19 mouse cellular contexts compared by ENCODE assay signal in the genomic region with DNA sequence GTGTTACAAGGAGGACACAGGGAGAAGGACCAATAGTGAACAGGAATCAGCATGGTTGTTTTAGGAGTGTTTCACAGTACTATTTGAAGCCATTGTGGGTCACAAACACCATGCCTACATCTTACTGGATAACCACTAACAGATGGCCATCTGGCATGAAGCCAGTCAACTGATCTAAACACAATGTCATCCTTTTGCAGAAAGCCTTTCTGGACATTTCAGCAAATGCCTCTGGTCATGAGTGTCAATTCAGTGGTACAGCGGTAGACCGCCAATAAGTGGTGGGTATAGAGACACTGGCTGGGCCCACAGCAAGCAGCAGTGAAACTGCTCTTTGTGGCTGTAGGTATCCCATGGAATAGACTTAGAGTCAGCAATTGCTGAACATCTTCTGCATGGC.
A peak's percentile ranks its signal among the peaks of the same experiment; 100 is the strongest.
DNase-seq lines count a peak whose midpoint lies in the region; ATAC-seq and TF ChIP-seq lines count a peak whose summit lies in the region.
"Had no signal": no experiment of that assay in that cellular context is flagged by ENCODE, and none has a peak within 500 bp of the region (broad histone marks: within the 10 kb centered on the region; RNA-seq: fewer than 3 reads in every experiment).

No protein-coding gene starts in this region.

- H3K27ac ChIP-seq in cerebellum, adult 2 months (ENCODE audit: insufficient read depth, low read length): no peak overlapping the region
- H3K27ac ChIP-seq in limb, embryonic 14.5 days (replicated peaks; ENCODE audit: low read depth, low read length): no peak overlapping the region
- no peak overlapping the region for H3K27ac ChIP-seq in limb, embryonic 10.5 days
- H3K27ac ChIP-seq: forebrain, embryonic 12.5 days; heart, embryonic 13.5 days; hindbrain, embryonic 15.5 days; neural tube, embryonic 12.5 days had no signal

- DNase-seq in cerebellum, adult 2 months: peak; percentile 11 to 33
- DNase-seq in cerebellum, adult 11-12 months: no peak
- peak; percentile 34 for DNase-seq in limb, embryonic 14.5 days (ENCODE audit: low spot score)
- DNase-seq in limb, embryonic 10.5 days (ENCODE audit: low spot score): no peak
- DNase-seq in Muller cell, postnatal 12 days (ENCODE audit: inconsistent ontology term): peak; percentile 47
- DNase-seq in cerebellum, postnatal 10 days: peak; percentile 56 to 57
- DNase-seq in right cerebral cortex, postnatal 25 days: no peak
- DNase-seq: adrenal gland, postnatal 14 days; heart, postnatal 36 days; kidney, adult 18-20 months; kidney, postnatal 36 days; layer of hippocampus, adult 9-11 months; lung, adult 2 months; right cerebral cortex, postnatal 14 days; thymus, postnatal 25 days had no signal

- no peaks in the 10 kb centered on the region for H3K4me1 ChIP-seq in cerebellum, adult 2 months (ENCODE audit: control insufficient read depth, insufficient read depth, low read length)
- H3K4me1 ChIP-seq in limb, embryonic 14.5 days (ENCODE audit: control insufficient read depth, insufficient read depth, low read length): no peaks in the 10 kb centered on the region
- H3K4me1 ChIP-seq in limb, embryonic 10.5 days: peaks cover 16% of the 10 kb centered on the region
- H3K4me1 ChIP-seq: forebrain, embryonic 12.5 days; heart, embryonic 13.5 days; hindbrain, embryonic 15.5 days; neural tube, embryonic 12.5 days had no signal

- H3K4me2 ChIP-seq in limb, embryonic 14.5 days (replicated peaks; ENCODE audit: low read depth, low read length, severe bottlenecking): no peak overlapping the region
- H3K4me2 ChIP-seq: forebrain, embryonic 12.5 days; heart, embryonic 13.5 days; hindbrain, embryonic 15.5 days; neural tube, embryonic 12.5 days had no signal

- no peak overlapping the region for H3K4me3 ChIP-seq in cerebellum, adult 2 months (replicated peaks; ENCODE audit: insufficient read depth, low read depth, low read length)
- H3K4me3 ChIP-seq in limb, embryonic 14.5 days (replicated peaks; ENCODE audit: low read length): no peak overlapping the region
- no peak overlapping the region for H3K4me3 ChIP-seq in limb, embryonic 10.5 days
- H3K4me3 ChIP-seq: forebrain, embryonic 12.5 days; heart, embryonic 13.5 days; hindbrain, embryonic 15.5 days; neural tube, embryonic 12.5 days had no signal

- no peak overlapping the region for H3K9ac ChIP-seq in limb, embryonic 14.5 days (ENCODE audit: low read depth, low read length, severe bottlenecking)
- H3K9ac ChIP-seq: forebrain, embryonic 12.5 days; heart, embryonic 13.5 days; hindbrain, embryonic 15.5 days; neural tube, embryonic 12.5 days had no signal

- no peaks in the 10 kb centered on the region for H3K36me3 ChIP-seq in limb, embryonic 14.5 days (ENCODE audit: control insufficient read depth, insufficient read depth, low read length)
- H3K36me3 ChIP-seq in limb, embryonic 10.5 days: no peaks in the 10 kb centered on the region
- H3K36me3 ChIP-seq: forebrain, embryonic 12.5 days; heart, embryonic 13.5 days; hindbrain, embryonic 15.5 days; neural tube, embryonic 12.5 days had no signal

- no peak for TF ChIP-seq POLR2A in cerebellum, adult 2 months (IDR thresholded peaks at IDR 0.05; ENCODE audit: borderline replicate concordance, insufficient read depth, low read length)
- no peak for TF ChIP-seq POLR2A in limb, embryonic 14.5 days (IDR thresholded peaks at IDR 0.05; ENCODE audit: borderline replicate concordance, extremely low read depth, insufficient read depth, insufficient read length)

- TF ChIP-seq CTCF in cerebellum, adult 2 months (IDR thresholded peaks at IDR 0.05; ENCODE audit: borderline replicate concordance, insufficient read depth, low read depth, low read length): no peak

- ATAC-seq in limb, embryonic 14.5 days (ENCODE audit: low FRiP score, low read depth): no peak

- no peaks in the 10 kb centered on the region for H3K9me3 ChIP-seq in limb, embryonic 14.5 days (ENCODE audit: control insufficient read depth, low read length)
- no peaks in the 10 kb centered on the region for H3K9me3 ChIP-seq in limb, embryonic 10.5 days (replicated peaks)
- H3K9me3 ChIP-seq: forebrain, embryonic 12.5 days; heart, embryonic 13.5 days; hindbrain, embryonic 15.5 days; neural tube, embryonic 12.5 days had no signal

- 73% methylated on average over 2 of the region's 2 CpGs for WGBS in cerebellum, adult 2 months
- 86% methylated on average over 2 of the region's 2 CpGs for WGBS in limb, embryonic 14.5 days
- 95% methylated on average over 2 of the region's 2 CpGs for WGBS in limb, embryonic 10.5 days

- H3K27me3 ChIP-seq in cerebellum, adult 2 months (ENCODE audit: control insufficient read depth, insufficient read depth, low read length): no peaks in the 10 kb centered on the region
- H3K27me3 ChIP-seq in limb, embryonic 14.5 days (ENCODE audit: control insufficient read depth, insufficient read depth, low read length): no peaks in the 10 kb centered on the region
- no peaks in the 10 kb centered on the region for H3K27me3 ChIP-seq in limb, embryonic 10.5 days (ENCODE audit: low read depth, poor library complexity, severe bottlenecking)
- H3K27me3 ChIP-seq: forebrain, embryonic 12.5 days; heart, embryonic 13.5 days; hindbrain, embryonic 15.5 days; neural tube, embryonic 12.5 days had no signal

Comparison
In these comparisons a context has a peak if more than half of its experiments do, and no peak if none do; other contexts are left out.
1. DNase-seq: peak in cerebellum, adult 2 months (2 of 2), limb, embryonic 14.5 days (single experiment), Muller cell, postnatal 12 days (single experiment) and cerebellum, postnatal 10 days (2 of 2); none in cerebellum, adult 11-12 months (single experiment), limb, embryonic 10.5 days (single experiment) and right cerebral cortex, postnatal 25 days (single experiment).